Mouse (Mus musculus) kidney, adult 11 months (tissue): ENCODE results near the gene Usp22.
"Not testable (repeated sequence)": the region's sequence is repeated elsewhere in the genome, so short reads cannot be mapped to it uniquely, and the experiment has no call there.

Experiments
- DNase-seq: peaks from one replicate; pipeline ENCODE4 v3.0.0; 2022

Usp22 gene

DNA sequence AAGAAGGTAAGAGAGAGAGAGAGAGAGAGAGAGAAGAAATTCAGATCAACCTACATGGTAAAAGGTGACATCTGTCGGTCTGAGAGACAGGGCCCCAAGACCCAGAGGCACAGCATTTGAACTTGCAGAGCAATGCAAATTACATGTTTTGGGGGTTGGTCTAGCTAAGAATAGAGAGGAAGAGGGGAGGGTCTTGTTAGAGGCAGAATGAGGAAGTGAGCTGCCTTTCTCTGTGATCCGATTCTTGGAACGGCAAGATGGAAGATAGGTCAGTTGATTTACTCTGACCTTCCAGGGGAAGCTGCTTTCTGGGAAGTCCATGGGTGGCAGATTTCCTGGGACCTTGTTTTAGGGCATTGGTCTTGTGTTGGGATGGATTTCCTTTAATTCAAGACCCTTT lies 32.6 kb downstream of the Usp22 start:
- DNase-seq: no peak

DNA sequence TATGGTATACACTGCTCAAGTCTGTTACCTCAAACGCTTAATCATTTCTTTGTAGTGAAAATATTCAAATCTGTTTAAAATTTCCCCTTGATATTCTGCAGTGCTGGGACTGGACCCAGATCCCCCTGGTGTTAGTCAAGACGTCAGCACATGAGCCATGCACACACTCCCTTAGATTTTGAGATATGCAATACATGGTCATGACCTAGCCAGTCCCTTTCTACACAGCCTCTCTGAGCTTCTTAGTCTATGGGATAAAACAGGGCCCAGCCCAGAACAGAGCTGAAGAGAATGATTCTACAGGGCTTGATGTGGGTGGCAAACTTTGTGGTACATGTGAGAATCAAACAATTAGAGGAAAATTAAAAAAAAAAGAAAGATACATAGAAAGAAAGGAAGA lies 33.2 kb downstream of the Usp22 start:
- DNase-seq: no peak

DNA sequence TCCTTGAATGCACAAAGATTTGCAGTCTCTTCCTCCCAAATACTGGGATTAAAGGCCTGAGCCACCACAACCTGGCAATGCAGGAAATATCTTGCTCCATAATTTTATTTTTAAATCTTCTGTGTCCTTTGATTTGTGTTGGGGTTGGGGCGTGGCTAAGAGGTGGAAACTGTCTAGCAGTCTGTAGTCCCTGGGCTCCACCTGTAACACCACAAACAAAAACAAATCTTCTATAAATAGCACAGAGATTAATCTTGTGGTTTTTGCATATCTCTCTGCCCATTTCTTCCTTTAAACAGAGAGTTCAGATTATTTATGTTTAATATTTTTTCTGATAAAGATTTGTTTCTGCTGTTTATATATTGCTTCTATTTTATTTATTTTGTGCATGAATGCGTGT lies 41.9 kb downstream of the Usp22 start:
- DNase-seq: no peak

DNA sequence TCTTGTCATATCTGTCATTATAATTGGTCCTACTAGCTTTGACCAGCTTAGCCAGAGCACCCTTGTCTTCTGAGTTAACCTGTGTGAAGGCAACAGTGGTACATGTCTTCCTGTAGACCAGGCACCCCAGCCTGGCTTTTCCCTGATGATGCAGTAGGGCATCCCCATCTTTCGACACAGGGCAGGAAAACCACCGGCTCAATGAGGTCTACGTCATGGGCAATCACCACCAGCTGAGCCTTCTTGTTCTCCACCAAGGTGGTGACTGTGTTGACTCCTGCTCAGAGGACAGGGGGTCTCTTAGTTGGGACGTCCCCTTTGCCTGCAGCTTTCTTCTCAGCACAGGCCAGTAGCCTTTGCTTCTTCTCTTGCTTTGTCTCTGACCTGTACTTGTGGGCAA lies 44.2 kb downstream of the Usp22 start:
- DNase-seq: not testable (repeated sequence)

DNA sequence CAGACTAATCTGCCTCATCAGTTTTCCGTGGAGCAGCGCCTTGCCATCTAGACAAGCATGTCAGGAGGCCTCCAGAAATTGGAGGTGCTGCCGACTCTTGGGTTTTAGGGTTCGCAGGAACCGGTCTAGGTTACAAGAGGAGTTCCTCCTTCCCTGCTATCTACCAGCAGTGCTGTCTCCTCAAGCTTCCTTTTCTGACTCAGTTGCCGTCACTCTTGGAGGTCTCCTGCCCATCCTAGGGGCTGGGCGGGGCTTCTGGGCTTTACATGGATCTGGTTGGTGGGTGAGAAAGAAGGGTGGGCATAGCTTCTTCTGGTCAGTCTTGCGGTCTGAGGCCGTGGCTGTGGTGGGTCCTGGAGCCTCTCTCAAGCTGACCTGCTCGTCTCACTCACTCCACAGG lies 45.5 kb downstream of the Usp22 start:
- DNase-seq: no peak

DNA sequence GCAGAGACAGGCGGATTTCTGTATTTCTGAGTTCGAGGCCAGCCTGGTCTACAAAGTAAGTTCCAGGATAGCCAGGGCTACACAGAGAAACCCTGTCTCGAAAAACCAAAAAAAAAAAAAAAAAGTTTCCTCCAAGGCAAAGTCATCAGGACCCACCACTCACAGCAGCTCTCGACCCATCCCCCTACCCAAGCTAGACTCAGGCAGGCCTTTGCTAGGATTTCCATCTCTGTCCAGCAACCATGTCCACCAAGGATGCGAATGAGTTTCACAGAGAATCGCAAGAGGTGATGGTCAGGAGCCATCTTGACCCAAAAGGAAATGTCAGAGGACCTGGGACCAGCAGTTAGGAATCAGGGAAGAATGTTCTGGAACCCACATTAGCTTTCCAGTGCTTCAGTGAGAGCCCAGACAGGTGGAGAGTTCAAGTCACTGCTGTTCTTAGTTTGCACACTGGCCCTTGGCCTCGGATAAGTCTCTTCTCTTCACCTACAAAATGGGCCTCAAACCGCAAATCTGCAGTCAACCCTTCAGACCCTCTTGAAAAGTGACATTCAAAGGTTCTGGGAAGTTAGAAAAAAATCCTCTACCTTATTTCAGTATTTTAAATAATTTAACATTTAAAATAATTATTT lies 47.3 kb downstream of the Usp22 start:
- DNase-seq: no peak

DNA sequence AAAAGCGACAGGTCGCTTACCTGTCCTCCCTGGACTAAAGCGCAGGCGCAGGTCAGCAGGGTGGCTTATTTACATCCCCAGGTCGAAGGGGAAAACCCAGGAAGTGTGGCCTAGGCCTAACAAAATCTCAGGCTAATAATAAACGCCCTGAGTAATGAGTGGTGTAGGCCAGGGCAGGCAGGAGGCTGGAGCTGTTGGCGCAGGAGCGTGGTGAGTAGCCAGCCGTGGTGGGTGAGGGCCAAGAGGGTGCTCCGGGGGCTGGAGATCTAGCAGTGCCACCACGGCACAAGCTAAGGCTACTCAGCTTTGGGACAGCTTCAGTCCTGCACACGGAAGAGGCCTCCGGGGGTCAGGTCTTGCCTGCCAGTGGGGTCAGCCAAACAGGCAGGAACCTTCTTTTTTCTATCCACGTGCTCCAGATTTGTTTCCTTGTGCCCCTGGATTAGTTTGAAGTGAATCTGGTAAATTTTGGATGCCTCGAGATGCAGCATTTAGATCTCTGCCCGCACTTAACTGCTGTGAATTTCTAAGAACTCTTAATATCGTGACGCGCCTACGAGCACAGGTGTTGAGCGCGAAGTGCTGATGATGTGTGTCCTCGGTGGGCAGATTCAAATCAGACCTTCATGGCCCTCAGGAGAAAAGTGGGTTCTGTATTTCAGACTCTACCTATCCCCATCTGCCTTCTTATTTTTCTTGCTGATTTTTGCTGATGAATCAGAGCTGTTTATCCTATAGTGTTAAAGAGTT lies 48.1 kb downstream of the Usp22 start, which contains the start of gene Tnfrsf13b:
Tnfrsf13b (plus strand) TSS at position 150 of the 750 bp plus-strand sequence.
- DNase-seq: no peak

DNA sequence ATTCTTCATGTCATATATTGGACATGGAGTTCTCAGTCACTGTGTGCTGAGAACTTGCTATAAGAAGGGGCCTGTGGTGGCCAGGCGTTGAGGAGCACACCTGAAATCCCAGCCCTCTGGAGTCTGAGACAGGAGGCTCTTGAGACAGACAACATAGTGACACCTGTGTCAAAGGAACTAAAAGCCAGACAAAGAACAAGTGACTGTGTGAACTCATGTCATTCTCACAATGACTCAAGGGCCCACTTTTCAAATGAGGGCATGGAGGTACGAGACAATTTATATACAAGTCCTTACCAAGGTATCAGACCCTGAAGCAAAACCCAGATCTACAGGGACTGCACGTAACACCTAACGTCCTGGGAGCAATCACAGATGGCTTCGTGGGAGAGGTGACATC lies 48.9 kb downstream of the Usp22 start:
- DNase-seq: no peak

DNA sequence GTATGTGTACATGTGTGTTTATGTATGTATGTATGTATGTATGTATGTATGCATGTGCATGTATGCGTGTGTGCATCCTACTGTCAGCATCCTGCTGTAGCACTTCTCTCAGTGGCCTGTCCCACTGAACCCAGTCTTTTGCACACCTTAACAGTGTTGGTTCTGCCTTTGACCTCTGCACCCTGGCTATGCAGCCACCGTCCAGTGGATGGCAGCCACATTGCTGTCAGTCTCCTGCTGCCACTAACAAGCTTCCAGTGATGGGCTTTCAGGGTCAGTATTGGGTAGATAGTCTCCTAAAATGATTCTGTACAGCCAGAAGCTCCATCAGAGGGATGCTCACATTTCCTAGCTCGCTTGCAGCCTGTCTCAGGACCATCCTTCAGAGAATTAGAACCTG lies 51.0 kb downstream of the Usp22 start:
- DNase-seq: no peak

DNA sequence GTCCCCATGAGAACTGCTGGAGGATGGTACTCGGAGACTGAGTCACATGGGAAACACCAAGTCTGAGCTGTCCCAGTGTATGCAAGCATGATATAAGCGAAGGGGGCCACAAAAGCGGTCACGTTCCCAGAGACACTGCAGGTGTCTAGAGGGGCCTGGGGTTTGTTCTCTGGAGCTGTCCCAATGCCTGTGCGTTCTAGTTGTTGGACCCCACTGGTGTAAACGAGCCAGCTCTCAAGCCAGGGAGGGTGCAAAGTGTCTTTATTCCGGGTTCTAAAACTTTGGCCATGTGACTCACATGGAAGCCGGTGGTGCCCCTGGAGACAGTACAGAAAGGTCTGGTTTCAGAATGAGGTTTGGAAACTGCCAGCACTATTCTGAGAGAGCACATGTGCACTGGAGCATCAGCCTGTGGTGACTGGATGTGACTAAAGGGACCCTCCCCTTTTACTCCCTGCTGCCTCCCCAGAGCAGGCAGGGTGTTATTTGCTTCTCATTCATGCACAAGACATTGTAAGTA lies 52.0 kb downstream of the Usp22 start:
- no peak for DNase-seq

DNA sequence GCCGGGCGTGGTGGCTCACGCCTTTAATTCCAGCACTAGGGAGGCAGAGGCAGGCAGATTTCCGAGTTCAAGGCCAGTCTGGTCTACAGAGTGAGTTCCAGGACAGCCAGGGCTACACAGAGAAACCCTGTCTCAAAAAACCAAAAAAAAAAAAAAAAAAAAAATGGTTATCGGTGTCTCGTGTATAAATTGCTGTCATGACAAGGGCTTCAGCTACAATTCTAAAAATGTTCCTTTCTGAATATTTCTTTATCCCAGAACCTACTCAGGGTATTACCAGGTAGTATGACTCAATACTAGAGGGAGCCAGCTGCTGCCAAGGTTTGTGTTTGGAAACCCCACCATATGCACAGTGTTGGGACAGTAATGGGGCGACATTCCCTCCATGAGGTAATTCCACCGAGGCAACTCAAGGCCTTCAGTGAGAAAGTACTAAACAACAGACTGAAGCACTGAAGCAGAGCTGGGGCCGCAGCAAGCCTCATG lies 52.5 kb downstream of the Usp22 start:
- DNase-seq: no peak

DNA sequence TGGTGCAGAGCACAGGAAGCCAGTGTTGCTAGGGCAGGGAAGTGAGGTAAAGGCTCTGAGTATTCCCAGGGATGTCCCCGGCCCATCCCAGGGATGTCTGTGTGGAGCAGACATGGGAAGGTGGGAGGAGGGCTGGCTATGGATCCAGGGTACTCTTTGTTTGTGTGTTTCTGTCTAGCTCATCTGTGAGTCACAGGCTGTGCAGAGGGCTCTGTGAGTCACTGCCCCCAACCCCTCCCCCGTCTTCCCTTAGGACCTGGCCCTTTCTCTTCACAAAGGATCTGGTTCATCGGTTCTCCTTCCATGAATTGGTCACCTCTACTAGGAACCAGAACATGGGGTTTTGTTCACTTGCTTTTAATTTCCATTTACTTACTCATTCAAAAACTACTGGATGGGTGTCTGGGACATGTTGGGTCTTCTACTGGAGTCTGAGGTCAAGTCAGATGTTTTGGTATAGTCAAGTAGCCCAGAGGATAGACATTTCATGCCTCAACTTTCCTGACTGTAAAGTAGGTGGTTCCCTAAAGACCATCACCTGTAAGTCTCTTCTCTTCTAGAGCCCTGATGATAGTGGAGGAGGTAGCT lies 54.8 kb downstream of the Usp22 start:
- no peak for DNase-seq

DNA sequence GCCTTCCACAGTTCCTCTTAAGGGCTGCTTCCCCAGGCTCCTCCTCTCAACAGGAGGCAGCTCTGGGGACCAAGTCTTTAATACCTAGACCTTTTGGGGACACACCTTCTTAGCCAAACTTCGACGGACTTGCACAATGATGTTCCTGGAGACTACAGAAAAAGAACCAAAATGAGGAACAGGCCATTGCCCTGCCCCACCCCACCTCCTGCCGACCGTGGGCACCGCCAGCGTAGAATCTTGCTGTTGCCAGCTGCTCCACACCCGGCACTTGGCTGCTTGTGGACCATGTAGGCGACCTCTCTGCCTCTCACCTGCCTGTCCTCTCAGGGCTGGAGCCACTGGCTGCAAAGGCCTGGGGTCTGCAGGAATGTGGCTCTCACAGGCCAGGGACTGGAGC lies 58.6 kb downstream of the Usp22 start:
- DNase-seq: no peak

DNA sequence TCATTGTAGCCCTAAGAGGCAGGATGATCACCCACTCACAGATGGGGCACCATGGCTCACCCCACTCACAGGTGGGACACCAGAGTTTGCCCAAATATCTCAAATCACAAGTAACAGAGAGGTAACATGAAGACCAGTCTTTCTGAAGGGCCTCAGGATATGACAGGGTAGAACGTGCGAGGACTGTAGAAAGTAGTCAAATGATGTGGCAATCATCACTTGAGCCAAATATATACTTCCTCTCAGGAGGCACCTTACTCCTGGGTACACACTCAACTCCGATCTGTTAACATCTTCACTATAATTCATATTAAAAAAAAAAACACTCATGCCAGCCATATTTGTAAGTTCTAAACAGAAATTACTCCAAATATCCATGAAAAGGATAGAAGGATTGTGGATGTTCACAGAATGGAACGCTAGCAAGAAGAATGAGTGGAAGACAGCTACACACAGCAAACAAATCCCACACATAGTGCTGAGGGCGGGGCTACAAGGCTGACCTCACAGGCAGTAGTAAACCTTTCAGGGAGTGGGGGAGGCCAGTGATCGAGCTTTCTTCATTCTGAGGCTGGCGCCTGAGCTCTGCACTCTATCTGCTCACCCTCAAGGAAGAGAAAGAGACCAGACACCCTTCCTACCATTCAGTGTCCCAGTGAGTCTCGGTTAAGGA lies 62.4 kb downstream of the Usp22 start:
- no peak for DNase-seq

DNA sequence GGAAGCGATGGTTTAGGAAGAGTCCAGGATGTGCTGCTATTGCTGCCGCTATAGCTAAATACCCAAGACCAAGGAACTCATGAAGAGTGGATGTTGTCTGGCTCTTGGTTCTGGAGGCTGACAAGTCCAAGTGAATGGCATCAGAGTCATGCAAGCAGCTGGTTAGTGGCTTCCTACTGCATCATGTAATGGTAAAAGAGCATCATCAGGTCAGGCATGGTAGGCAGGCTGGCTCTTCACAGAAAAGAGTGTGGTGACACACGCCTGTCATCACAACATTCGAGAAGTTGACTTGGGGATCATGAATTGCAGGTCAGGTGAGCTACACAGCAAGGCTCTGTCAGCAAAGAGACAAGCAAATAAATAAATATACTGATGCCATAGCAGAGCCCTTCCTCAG lies 63.4 kb downstream of the Usp22 start:
- DNase-seq: no peak

DNA sequence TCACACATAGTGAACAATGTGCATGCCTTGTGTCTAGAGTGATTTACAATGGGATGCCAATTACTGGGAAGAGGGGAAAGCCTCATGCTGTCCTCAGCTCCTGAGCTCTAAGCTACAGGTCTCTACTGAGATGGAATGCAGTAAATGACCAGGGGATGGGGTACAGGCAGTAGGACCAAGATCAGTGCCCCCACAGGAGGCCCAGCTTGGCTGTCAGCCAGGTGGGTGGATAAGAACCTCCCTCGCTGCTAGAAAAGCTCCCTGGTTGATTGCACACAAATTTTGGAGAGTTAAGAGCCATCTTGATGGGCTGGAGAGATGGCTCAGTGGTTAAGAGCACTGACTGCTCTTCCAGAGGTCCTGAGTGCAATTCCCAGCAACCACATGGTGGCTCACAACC lies 63.9 kb downstream of the Usp22 start:
- no peak for DNase-seq

DNA sequence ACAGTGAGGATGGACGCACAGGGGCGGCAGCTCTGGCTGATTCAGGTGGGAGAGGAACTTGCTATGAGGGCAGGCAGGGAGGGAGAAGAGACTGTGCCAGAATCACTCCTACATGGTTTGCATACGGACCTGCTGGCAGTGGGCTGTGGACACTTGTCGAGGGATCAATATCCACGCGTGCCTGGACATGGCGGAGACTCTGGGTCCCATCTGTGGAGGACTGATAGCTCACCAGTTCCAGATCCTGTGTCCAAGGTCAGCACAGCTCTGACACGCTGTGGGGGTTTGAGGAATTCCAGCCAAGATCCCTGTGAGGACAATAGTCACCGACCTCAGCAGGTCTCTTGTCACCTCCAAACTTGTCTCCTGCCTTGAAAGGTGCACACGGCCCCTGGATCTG lies 64.7 kb downstream of the Usp22 start:
- no peak for DNase-seq

DNA sequence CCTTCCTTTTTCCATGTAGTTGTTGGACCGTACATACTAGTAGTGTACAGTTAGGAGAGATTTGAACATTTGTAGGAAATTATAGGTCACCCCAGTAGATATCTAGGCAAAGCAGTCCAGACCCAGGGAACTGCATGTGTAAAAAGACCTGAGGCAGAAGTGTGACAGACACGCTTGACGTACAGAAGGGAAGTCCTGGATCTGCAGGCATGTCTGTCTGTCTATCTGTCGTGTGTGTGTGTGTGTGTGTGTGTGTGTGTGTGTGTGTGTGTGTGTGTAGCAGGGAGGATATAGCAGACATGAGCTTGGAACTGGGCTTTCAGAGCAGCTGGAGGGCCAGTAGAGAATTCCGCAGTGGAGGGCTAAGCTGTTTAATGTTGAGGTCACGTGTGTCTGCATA lies 65.1 kb downstream of the Usp22 start:
- DNase-seq: no peak

DNA sequence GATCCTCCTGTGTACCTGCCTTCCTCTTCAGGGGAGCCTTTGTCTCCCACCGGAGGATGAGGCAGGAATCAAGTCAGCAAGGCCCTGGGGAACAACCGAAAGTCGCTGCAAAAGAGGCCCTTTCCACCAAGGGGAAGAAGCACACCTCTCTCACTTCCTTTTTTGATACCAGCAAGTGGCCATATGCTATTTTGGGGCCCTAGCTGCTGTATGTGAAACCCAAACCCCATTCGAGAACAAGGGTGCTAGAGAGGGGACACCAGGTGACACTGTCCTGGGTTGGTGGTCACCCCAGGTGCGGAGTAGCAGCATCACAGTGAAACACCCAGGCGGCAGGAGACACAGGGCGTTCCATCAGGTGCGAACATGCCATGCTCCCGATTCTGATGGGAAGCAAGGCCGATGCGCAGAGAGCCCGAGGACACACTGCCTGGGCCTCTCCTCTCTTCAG lies 65.9 kb downstream of the Usp22 start:
- no peak for DNase-seq

DNA sequence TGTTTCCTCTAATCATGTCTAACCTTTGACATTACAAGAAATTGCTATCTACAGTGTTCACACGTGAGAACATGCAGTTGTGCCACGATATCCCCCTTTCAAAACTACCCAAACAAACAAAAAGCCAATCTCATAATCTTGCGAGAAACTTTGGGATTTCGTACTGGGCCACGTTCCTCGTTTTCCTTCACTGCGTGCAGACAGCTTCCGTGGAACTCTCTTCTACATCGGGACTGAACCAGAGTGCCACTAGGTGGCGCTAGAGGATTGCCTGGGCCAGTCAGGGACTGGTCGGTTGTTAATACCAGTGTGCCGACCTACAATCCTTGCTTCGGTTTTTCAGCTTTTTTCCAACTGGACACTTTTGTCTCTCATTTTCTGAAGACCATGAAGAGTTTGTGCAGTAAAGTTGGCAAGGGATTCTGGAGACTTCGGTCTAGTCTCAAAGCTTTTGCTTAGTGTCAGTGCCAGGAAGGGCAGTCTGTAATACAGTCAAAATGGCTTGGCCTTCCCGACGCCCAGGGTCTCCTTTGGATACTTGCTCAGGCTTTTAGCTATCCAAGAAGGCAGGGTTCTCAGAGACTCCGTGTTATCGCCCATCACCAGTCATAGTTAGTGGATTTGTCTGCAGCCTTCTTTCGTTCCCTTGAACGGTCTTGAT lies 70.5 kb downstream of the Usp22 start:
- peak; percentile 59 for DNase-seq

DNA sequence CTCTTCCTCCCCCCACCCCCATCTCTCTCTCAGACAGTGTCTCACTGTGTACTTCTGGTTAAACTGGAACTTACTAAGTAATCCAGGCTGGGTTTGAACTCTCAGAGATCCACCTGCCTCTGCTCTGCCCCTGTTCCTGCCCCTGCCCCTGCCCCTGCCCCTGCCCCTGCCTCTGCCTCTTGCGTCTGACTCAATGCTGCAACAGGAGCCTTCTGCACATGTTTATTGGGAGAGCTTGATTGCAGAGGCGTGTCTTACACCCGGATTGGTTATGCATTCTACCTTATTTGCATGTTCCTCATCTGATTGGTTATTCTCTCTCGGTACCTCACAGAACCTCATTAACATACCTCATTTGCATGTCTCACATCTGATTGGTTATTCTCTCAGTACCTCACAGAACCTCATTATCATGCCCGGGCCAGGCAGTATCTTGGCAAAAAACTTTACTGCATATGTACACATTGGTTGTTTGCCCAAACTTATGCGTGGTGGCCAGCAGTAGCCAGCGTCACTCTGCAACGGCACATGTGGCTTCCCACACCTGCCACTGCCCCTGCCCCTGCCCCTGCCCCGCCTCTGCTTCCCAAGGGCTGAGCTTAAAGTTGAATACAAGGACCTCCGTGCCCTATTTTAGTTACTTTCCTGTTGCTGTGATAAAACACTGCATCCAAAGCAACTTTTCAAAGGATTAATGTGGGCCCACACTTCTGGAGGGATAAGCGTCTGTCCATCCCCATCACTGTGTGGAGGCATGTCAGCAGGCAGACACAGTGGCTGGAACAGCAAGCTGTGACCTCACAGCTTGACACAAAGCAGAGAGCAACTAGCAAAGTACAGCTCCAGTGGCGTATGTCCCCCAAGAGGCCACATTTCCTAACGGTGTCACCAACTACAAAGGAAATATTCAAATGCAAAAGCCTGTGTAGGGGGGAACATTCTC lies 72.2 kb downstream of the Usp22 start:
- DNase-seq: no peak
